Mouse (Mus musculus) layer of hippocampus, adult 2 months (tissue): Measurements from ENCODE around the gene Gm17677. TPM values are rescaled to one million over a fixed set of nuclear protein-coding genes. Genes with fewer than 3 reads are reported as not detected.
A peak's percentile ranks its signal among the peaks of the same experiment; 100 is the strongest.

Source experiments
- DNase-seq, 2 experiments: peaks; one replicate each; pipeline ENCODE4 v3.0.0; 2022; ENCODE audit warnings: low spot score in 2 of 2
- H3K27ac ChIP-seq: fragments of 200-600 bp; 2 replicates; pipeline ENCODE4 v1.8.1; 2022
- H3K4me3 ChIP-seq: fragments of 200-600 bp; 2 replicates; pipeline ENCODE4 v1.8.1; 2022; ENCODE audit warnings: mild to moderate bottlenecking
- CTCF ChIP-seq: fragments of 200-600 bp; conservative IDR thresholded peaks from 2 replicates; pipeline ENCODE4 v1.8.1; 2022; ENCODE audit warnings: antibody characterized with exemption, mild to moderate bottlenecking, moderate library complexity
- long read RNA-seq, 2 experiments: library from polyadenylated mRNA; stranded (forward); transcript quantifications; one replicate each; pipeline ENCODE4 v2.0.0; 2021; ENCODE audit warnings: borderline mapping rate in 2 of 2
- total RNA-seq, 2 experiments: library from RNA; stranded (reverse); gene quantifications; 2 replicates each; pipeline ENCODE4 v1.2.3; 2021

Gm17677 gene
- total RNA-seq, result not detected
- long read RNA-seq, experiment 1, result 0 reads
- long read RNA-seq, experiment 2, result 0 reads

DNA sequence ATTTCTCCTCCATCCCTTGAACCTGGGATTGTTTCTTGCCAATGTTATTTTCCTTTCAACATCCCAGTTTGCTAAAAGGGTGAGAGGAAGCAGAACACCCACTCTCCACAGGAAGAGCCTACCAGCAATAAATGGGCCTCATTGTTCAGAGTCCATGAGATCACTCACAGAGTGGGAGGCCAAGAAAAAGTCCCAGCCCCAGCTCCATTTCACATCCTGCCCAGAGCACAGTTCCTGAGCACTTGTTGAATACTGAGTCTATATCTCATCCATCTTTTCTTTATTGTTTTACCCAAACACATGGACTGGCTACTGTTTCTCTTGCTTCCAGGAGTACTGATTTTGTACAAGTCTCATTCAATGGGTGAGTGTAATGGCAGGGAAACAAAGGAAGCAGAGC, at the start of gene Gm17677:
Gene Gm17677, plus strand, starts transcription at position 301 of the 400 bp plus-strand sequence.
- H3K4me3 ChIP-seq, result no peak within 1 kb of the TSS
- DNase-seq, result no peak
- no peak for TF ChIP-seq CTCF
- no peak within 1 kb of the TSS for H3K27ac ChIP-seq

DNA sequence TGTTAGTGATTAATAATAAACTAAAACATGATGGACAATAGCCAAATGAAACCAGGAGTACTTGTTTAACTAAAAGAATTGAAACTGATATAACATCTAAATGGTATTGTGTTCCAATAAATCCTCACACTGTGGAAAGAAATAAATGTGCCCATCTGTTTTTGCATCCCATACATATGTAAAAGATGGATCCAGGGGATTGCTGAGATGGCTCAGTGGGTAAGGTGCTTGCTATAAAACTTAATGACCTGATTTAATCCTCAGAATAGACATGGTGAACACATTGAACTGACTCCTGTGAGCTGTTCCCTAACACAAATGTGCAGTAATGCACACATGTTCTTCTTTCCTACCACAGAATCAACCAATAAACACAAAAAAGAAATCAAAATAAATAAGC, 48.9 kb upstream of the Gm17677 start:
- no peak for DNase-seq
- TF ChIP-seq CTCF, result no peak
- Histone ChIP-seq H3K27ac (no peak overlapping the region), H3K4me3 (no peak overlapping the region)

DNA sequence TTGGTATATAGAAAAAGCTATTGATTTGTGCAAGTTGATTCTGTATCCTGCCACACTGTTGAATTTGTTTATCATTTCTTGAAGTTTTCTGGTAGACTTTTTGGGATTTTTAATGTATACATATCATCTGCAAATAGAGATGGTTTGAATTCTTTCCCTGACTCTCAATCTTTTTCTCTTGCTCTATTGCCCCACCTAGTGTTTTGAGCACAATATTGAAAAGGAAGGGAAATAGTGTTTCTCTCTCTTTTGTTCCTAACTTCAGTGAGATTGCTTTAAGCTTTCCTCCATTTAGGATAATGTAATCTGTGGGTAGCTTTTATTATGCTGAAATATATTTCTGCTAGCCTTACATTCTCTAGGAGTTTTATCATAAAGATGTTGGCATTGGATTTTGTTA, 33.6 kb upstream of the Gm17677 start:
- no peak overlapping the region for H3K4me3 ChIP-seq
- TF ChIP-seq CTCF, result peak; percentile 75
- DNase-seq, result peak in 1 of 2 experiments; percentile 0
- no peak overlapping the region for H3K27ac ChIP-seq

DNA sequence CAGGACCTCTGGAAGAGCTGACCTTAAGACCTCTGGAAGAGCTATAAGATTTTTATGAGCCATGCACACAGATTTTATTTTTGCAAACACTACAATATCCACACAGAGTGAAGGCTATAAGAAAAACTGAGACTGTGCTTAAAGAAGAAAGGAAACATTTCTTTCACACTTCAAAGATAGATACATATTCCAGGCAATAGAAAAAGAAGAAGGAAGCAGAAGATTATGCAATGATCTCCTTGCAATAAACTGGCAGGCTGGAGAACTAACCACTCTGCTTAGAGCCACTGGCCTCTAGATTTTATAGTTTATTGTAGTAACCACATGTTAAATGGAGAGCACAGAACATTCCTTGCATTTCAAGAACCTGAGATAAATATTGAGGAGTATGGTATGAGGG, 16.0 kb downstream of the Gm17677 start:
- H3K27ac ChIP-seq, result no peak overlapping the region
- H3K4me3 ChIP-seq, result no peak overlapping the region
- no peak for DNase-seq
- no peak for TF ChIP-seq CTCF

DNA sequence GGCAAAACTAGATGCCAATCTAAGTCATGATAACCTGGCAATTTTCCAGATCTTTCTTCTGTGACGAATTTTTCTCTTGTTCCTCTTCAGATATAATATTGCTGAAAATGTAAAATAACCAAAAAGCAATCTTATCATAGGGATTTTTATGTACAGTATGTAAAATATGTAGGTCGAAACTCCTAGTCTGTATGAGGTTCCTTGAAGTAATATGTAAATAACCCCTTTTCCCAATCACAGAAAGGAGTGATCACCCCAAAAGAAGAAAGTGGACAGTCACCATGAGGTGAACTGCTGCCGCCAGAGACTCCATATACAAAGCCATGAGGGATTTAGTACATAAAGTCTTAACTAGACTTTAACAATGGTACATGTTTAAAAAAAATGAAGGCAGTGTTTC, 37.2 kb downstream of the Gm17677 start, which contains the start of gene Gm17727:
Gene Gm17727, minus strand, starts transcription at position 101 of the 400 bp plus-strand sequence.
- H3K27ac ChIP-seq, result no peak within 1 kb of the TSS
- TF ChIP-seq CTCF, result no peak
- DNase-seq, result no peak
- H3K4me3 ChIP-seq, result no peak within 1 kb of the TSS

DNA sequence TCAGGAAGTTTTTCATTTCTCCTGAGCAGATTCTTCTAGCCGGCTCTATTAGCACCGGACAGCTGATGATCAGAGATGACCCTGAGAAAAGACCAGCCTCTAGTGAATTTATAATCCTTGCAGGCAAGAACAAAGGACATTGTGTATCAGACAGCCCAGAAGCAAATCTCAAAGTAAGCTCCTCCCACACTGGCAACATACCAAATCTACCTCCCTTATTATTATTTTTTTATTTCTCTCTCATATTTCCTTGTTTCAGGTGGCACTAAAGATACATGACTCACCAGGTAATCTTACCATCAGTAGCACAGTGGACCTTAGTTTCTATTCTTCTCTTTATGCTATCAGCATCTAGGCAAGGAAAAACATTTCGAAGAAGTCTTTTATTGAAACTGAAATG, 49.2 kb downstream of the Gm17677 start, which contains the start of the genes Gm27235 and D730048I06Rik:
Gene Gm27235, minus strand, starts transcription at position 101 of the 400 bp plus-strand sequence.
Gene D730048I06Rik, minus strand, starts transcription at position 112 of the 400 bp plus-strand sequence.
- TF ChIP-seq CTCF, result no peak
- Histone ChIP-seq H3K4me3 (no peak within 1 kb of the TSS), H3K27ac (no peak within 1 kb of the TSS)
- DNase-seq, result no peak

Other genes with a start within 250 kb of the Gm17677 start
- not detected for gene Gm1113, start 222.8 kb upstream of the Gm17677 start, total RNA-seq
- 10 to 100 TPM; 13.9 to 14.9 TPM for gene Ddx25, start 182.5 kb upstream of the Gm17677 start, total RNA-seq
- gene Pus3, start 182.5 kb upstream of the Gm17677 start, total RNA-seq, result 10 to 100 TPM; 13.0 to 14.2 TPM
- gene Pate2, start 170.8 kb upstream of the Gm17677 start, total RNA-seq, result under 1 TPM; 0.74 to 0.79 TPM
- 10 to 100 TPM; 13.0 to 15.8 TPM for gene Hyls1, start 170.7 kb upstream of the Gm17677 start, total RNA-seq
- gene Pate4, start 129.1 kb upstream of the Gm17677 start, total RNA-seq, result not detected
- not detected for gene Pate3, start 92.8 kb upstream of the Gm17677 start, total RNA-seq
- gene Pate1, start 53.7 kb upstream of the Gm17677 start, total RNA-seq, result not detected
- not detected for gene Gm17727, start 37.1 kb downstream of the Gm17677 start, total RNA-seq
- not detected for gene Gm27235, start 49.1 kb downstream of the Gm17677 start, total RNA-seq
- gene D730048I06Rik, start 49.1 kb downstream of the Gm17677 start, total RNA-seq, result not detected
- gene 9230110F15Rik, start 103.1 kb downstream of the Gm17677 start, total RNA-seq, result not detected
- not detected for gene 9230113P08Rik, start 167.4 kb downstream of the Gm17677 start, total RNA-seq